Mouse (Mus musculus) thymus, postnatal 4 days (tissue): Measurements from ENCODE around the gene Tm4sf1.

Source experiments
- DNase-seq: peaks from one replicate; pipeline ENCODE4 v3.0.0; 2021

The Tm4sf1 gene

DNA sequence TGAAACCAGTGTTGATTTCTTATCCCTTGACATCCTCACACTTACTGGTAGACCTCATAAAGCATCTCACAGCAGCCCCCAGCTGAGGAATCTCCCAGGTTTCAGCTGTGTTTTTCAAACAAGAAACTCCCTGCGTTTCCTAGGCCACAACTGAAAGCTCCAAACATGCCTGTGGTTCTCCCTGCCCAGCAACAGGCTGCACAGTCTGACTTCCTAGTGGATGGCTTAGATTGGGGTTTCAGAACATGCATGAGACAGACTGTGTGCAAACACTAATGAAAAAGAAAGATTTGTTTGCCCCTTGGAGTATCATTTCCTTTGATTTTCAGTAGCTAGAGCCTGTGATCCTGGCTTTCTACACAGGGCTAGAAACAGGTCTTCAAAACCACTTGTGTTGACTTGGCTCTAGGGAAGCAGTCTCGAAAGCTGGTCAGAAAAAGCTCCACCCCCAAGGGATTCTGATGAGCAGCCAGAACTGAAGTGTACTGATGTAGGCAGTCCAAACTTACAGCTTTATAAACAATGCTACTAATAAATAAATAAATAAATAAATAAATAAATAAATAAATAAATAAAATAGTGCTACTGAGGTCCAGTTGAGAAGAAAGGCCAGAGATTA is at the start of gene Tm4sf1:
TSS of gene Tm4sf1 (minus strand) at position 68 of the 619 bp plus-strand sequence.
- no peak for DNase-seq

DNA sequence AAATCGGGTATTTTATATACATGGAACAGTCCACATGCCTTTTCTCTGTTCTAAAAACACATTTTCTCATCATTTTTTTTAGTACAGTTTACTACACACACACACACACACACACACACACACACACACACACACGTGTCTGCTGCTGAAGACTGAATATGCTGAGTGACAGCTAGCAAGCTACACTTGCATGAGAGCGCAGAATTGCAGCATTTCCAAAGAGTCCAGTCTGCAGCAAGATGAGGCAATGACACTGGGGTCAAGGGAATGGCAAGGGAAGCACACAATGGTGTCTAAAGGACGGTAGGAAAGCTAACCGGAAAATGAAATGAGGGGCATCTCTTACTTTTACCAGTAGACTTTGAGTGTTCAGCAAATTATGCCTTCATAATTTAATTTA is 43.0 kb upstream of the Tm4sf1 start:
- no peak for DNase-seq

DNA sequence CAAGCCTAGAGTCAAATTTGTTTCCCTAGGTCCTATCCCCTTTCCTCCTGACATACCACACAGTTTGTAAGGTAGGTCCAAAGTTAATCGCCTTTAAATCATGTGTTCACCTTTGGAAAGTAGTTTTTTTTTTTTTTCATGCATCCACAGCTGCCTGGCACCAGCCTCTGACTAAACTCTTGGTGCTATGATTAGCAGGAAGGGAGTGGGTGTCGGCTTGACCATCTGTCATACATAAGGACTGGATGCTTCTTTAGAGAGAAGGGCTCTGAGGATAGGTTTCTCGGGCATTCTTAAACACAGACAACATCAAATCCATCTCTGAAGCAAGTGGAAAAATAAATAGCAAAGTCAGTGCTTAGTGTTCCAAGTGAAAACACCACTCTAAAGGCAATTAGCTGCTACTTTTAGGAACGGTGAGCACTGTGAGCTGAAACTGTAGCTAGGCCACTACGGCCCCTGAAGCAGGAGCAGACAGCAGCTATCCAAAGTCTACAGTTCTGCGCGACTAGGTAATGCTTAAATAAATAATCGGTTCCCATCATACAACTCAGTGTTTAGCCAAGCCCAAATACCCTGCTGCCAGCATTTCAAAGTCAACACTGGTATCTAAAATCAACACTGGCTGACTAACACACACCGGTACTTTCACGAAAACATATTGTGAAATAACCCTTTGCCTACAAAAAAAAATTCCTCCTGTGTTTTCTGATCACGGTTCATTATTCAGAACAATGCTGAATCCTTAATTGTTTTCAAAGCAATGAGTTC is 42.2 kb upstream of the Tm4sf1 start:
- DNase-seq = no peak

DNA sequence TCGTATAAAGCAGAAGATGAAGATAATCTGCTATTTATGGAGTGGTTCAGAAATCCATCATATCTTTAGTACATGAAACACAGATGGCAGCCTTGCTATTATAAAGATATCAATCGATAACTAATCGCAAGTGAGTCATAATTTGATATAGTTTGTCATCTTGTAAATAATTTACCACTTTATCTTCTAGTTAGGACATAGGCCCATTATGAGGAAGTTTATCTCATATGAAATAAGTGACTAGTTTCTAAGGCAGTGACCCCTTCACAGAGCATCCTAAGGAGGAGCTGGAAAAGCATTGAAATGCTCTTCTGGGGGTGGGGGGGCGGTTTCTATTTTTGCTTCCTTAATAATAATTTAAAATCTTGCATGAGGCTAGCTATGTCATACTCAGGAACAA is 41.2 kb upstream of the Tm4sf1 start:
- no peak for DNase-seq

DNA sequence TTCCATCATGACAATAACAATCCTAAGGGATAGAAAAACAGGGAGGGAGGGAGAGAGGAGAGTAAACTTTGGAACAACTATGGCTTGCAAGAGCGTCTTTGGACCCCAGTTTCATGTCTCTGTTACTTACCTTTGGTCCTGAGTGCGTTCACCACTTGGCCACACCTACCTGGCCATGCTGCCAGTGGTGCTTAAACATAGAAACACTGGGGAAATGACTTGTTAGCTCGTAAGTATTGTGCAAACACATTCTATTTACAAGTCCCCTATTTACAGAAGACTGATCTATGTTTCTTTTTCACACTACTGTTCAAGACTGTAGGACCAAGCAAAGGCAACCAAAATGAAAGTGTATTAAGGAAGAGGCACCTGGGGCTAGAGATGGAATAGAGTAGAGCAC is 39.5 kb upstream of the Tm4sf1 start:
- no peak for DNase-seq

DNA sequence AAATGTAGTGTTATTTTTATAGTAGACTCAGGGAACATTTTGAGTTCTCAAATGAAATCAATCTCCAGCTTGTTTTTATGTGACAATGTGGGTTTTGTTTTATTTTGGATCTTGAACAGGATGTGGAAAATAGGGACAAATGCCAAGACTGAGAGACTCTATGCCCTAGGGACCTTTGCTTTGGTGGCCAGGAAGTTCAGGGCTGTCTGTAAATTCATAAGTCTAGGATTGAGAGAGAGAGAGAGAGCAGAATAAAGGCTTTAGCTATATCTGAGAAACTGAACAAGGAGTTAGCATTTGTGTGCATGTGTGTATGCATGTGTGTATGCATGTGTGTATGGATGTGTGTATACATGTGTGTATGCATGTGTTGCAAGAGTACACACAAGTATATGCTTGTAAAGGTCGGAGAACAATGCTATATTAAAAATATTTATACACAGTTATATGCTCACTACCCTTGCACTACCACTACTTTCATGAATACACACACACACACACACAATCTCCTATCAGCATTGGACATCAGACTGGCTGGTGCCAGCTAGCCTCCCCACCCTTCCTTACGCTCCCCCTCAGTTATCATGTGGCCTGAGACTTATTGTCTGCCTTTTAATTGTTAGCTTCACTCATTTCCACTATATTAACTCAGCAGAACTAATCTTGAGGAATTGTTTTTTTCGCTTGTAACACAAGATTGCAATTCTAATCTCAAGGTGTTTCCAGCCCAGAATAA is 33.5 kb upstream of the Tm4sf1 start:
- DNase-seq = no peak

DNA sequence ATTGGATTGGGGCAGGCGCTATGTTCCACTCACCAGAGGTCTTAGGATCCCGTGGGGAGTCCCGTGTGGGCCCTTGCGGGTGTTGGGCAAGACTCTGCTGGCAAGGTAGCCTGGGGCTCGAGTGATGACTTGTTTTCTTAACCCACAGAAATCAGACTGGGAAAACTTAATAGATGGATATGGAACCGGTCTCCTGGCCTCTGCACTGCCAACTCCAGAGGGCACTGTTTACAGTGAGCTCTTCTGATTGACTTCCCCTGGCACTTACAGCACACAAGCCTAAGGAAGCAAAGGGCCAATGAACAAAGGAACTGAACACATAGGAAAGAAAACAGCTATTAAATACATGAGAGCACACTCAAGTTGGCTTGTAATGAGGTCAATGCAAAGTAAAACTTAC is 26.2 kb upstream of the Tm4sf1 start:
- DNase-seq = no peak

DNA sequence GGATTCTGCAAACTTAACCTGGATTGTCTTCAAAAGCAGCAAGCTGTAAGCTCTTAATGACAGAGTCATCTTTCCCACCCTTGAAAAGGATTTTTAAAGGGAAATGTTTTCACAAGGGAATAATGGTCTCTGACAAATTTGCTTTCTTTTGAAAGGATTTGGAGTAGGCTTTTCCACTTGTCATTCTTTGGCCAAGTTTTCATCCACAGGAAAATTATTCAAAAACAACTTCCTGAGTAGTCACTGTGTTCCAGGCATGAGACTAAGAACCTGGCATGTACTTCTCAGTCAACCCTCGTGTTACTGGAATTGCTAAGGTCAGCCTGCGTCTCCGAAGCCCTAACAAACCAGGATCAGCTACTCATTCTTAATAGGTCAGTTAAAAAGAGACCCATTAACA is 5.3 kb upstream of the Tm4sf1 start:
- DNase-seq = no peak

DNA sequence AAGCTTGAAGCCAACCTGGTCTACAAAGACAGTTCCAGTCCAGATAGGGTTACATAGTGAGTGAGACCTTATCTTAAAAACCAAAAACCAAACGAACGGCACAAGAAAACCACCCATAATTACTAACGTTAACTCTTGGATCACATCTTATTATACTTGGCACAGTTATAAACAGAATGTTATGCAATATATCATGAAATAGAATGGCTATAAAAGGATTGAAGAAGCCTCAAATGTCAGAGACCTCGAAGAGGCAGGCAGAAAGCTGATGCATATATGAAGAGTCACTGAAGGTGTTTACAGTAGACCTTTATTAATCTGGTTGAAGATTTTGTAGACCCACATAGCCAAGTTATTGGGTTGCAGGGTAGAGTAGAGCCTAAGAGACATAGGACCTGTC is 3.8 kb upstream of the Tm4sf1 start:
- no peak for DNase-seq

DNA sequence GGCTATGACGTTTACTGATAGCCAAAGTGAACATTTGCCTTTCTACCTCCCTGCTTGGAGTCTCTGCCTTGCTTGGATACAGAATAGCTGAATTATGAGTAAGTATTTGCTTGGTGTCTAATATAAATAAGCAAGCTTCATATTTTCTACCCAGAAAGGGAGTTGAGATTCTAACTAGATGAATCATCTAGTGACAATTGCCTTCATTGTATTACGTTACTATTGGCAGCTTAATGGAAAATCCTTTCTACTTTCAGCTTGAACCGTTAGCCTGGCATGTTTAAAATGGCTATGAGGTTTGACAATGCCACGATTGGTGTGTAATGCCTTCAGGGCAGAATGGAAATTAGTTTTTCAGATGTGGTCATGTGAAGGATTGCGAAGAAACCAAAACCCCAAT is 2.7 kb upstream of the Tm4sf1 start:
- DNase-seq = no peak

DNA sequence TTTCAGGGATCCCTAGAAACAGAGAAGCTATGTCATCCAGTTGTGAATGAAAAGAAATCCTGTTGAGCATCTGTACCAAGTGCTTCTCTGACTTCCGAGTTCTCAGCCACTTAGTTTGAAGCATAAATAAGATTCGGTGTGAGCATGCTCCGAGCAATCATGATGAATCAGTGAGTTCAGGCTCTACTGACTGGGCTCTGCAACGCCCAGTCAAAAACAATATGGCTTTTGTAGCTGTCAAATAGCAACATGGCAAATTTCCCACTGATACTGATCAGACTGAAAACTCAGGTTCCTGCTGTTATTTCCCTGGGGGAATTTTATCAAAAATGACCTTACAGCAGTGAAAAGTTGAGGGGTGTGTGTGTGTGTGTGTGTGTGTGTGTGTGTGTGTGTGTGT is 2.3 kb upstream of the Tm4sf1 start:
- no peak for DNase-seq

DNA sequence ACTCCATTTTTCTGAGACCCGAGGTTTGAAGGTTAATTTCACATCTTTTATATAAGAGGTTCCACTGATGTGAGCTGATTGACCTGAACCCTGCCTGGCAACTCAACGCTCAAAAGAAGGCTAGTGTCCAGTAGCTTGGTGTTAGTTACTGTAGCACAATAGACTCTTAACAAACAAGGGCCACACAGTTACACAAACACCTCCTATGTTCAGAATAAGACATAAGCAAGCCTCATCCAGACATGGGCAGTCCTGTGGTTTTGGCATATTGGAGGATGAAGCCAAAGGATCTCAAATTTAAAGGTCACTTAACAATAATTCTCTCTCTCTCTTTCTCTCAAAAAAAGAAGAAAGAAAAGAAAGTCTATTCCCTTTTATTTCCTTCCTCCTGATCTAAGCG is 1.7 kb upstream of the Tm4sf1 start:
- no peak for DNase-seq

DNA sequence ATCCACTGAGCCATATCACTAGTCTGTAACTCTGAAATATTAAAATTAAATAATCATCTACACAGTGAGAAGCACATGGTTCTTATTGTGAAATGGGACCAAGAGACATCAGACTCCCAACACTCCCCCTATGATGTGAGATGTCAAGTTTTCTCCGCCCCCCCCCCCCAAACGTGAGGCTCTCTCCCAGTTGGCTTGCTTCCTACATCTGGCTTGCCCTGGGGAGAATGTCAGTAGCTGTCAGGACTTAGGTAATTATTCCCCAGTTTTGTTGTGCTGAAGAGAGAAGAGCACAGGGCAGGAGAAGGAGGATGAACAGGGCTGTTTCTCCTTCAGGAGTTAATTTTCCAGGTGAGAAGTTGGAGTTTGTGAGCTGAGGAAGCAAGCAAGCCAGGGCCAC is 1.1 kb upstream of the Tm4sf1 start:
- no peak for DNase-seq

DNA sequence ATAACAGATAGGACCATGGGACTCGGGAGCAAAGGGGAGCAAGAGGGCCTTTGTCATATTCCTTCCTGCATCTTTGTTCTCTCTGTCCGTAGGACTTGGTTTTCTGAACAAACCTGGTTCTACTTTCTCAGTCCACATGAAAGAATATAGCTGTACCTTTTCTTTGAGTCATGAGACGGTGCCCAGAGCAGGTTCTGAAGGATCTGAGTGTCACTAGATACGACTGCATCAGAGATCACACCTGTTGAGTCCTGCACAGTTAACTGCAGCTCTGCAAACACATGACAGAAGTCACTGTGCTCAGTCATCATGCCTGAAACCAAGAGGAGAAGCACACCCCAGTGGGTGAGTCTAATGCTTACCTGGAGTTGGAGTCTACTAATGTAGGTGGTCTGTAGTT is 422 bp downstream of the Tm4sf1 start:
- DNase-seq = no peak

DNA sequence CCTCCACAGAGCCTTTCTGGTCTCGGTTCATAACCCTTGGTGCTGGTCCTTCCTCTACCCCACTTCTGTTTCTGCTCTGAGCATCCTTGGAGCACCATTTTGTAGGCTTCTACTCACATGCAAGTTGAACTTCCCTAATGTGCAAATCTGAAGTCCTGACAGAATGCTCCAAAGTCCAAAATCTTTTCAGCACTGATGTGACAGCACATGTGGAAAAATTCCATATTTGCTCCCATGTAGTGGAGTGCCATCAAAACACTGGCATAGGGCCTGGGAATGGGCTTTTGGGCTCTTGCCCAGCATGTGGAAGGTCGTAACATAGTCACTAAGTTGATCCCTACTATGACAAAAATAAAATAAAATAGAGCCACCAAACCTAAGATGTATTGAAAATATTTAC is 3.8 kb downstream of the Tm4sf1 start:
- no peak for DNase-seq

DNA sequence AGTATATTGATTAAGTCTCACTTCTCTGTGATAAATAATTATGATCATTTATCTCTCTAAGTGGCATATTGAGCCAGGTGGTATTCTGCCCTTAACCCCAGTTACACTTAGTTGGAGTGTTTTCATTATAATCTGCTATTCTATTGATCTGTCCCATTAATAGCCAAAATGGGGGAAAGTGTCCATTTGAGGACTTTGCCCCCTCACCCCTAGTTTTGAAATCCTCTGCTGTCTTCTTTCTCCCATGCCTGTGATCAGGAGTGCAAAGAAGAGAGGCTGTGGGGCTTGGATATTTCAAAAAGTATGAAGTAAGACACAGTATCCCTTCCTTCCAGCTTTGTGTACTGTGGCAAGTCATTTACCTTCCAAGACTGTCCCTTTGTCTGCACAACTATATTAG is 5.2 kb downstream of the Tm4sf1 start:
- DNase-seq = no peak

DNA sequence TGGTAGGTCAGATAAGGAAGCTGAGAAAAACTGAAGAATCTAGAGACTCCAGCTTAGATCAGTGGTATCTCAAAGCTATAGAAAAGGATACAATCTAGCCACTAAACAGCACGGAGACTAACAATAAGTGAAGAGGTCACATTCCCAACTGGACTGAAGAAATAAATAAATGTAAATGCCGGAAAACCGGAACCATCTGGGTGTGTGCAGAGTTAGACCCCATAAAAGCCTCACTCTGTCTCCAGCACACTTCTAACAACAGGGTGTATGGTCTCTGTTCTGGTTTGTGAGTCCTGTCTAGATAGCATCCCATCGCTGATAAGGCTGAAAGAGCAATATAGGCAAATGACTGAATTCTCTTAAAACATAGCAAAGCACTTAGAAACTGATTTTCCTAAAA is 6.2 kb downstream of the Tm4sf1 start:
- no peak for DNase-seq

DNA sequence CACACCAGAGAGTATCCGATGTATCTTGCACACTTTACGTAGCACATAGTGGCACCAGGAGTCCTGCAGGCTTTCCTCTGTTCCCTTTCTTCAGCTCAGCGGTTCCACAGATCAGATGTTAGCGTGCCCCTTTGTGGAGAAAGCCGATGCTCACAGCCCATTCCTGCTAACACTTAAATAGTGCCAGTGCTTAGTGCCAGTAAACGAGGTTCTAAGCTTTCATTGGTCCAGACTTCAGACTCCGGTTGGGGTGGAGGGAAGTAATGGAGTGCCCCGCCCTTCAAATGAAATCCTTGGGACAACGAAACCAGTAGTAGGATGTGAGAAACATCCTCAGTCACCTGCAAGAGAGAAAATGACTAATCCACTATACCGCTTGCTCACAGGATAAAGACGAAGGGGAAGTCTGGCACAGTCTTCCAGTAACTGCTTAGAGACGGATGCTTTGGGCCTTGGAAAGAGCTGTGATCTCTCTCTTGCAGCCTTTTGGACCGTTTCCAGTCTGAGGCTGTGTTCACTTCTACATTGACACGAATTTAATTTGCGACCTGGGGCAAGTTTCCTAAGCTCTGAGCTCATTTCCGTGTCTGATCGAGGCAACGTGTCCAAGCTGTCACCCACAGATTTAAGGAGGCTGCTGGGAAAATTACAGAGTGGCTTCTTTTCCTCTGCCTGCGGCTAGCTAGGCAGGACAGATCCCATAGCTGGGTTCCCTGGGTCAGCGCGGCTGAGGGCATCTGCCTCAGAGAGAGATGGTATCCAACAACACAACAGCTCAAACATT is 6.9 kb downstream of the Tm4sf1 start:
- no peak for DNase-seq

DNA sequence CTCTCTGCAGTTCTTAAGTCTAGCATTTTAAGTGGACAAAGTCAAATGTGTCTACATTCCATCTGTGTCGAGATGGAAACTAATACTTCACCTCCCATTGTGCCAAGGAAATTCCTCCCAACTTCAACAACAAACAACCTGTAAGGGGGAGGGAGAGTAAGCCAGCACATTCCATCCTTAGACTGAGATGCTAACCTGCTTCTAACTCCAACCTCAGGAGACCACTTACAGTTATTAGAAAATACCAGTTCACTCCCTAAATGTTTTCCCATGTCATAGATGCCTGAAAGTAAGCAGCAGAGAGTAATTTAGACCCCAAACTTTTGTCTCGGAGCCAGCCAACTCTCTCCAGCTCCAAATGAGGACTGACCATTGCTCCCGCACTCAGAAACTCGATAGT is 7.9 kb downstream of the Tm4sf1 start:
- DNase-seq = no peak

DNA sequence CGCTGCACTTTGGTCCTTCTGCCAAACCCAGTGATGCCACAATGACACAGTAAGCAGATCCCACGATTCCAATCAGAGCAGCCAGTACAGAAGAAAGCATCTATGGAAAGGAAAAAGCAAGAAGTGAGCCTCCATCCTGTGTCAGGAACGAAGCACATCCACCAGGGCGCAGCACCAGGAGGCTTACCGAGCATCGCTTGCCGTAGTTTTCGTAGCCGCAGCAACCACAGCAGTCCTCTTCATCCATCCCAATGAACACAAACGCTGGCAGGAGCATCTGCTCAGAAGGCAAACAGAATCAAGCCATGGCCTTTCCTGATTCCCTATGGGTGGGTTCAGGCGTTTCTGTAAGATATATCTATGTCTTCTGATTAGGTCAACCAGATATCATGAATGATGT is 9.0 kb downstream of the Tm4sf1 start:
- DNase-seq = no peak

DNA sequence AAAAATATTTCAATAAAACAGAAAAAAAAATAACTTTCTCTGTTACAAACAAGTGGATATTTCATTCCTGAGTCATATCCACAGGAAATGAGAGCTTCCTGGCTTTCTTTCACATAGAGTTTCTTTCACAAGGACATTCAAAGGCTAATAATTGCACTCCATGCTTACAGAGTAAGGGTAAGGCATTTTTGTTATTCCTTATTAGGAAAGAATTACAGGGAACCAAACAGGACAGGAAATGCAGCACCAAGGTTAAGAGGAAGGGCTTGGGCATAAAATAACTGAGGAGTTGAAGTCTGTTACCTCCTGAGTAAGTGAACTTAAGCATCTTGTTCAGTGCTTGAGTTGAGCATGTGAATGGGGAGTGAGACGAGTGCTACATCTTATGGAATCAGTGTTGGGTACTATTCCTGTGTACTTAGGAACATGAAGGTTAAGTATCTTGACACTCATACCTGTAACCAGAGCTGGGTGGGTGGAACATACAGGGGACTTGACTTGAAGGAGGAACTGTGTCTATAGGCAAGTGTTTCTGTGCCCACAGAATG is 12.8 kb downstream of the Tm4sf1 start:
- no peak for DNase-seq

DNA sequence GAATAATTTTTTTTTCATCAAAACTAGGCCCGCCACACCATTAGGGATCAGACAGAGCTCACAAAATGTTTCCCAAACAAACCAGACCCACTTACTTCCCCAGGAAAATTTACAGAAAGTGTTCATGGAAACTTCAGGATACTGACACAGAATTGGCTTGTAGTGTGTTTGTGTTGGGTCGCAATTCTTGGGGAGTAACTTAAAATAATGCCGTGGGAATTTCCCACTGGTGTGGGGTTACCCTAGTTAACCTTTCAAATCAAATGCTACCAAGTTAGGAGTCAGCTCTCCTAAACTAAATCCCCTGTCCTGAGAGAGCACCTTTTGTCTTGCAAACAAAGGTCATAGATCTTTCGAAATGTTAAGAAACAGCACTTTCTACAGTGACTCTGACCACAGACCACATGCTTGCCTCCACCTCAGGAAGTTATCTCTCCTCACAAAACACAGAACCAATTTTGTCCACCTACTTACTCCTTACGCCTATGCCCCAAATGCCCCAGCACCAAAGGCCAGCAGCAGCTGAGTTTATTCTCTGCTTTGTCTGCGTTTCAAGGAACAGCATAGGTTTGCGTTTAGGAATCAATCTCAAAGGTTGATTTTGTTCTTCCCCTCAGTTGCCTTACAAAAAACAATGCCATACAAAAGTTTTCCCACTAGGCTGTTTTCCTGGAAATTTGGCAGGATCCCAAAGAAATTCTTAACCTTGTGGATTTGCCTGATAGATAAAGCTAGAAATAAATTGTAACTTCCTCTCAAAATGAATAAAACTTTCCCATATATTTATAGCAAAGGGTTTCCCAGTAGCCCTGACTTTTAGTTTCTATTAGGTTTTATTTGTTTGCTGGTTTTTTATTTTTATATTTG is 13.7 kb downstream of the Tm4sf1 start:
- no peak for DNase-seq
